Mouse (Mus musculus): ENCODE results near the gene Vmn2r73.
"Not testable (repeated sequence)": the region's sequence is repeated elsewhere in the genome, so short reads cannot be mapped to it uniquely, and the experiment has no call there.

The Vmn2r73 gene

GRCm38 (mm10) chr7:85876166-85876565 lies at the start of gene Vmn2r73:
TSS of gene Vmn2r73 (minus strand) at chr7:85876266.
- DNase-seq (ENCODE audit: low spot score in 2 of 2), result no peak

- DNase-seq (ENCODE audit: low spot score in 2 of 2), result no peak
These were observed 35.7 kb downstream of the Vmn2r73 start for GRCm38 (mm10) chr7:85840090-85840948.

DNA sequence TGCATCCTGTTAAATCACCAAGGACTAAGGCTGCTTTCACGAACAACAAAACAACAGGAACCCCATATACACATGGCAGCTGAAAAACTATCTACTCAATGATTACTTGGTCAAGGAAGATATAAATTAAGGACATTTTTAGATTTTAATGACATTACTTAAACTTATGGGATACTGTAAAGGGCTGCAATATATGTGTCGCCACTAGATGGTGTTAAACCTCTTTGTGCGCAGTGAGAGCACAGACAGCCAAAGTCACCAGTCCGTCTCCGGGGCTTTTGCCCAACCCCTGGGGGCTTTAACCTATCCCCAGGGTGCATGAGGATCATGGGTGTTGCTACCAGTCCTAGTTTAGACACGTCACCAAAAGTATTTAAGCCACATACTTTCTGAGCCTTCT lies 58.0 kb downstream of the Vmn2r73 start:
- not testable (repeated sequence) for DNase-seq (ENCODE audit: low spot score in 2 of 2)

Measured in right cerebral cortex, postnatal 36 days (tissue).